Mouse (Mus musculus): ENCODE data around the gene Plpp3.

- TF ChIP-seq CTCF (IDR thresholded peaks at IDR 0.05; ENCODE audit: control insufficient read depth, insufficient read depth, insufficient read length) (no peak), MAX (IDR thresholded peaks at IDR 0.05) (no peak), USF1 (IDR thresholded peaks at IDR 0.05; ENCODE audit: low read depth) (no peak), MYOD1 (IDR thresholded peaks at IDR 0.05; ENCODE audit: control insufficient read depth, insufficient read length, low read depth) (no peak)
These were observed 3.3 kb downstream of the Plpp3 start for GRCm38 (mm10) chr4:105160470-105160869.

Data from C2C12 (cell line).